Mouse (Mus musculus): ENCODE data around the gene Adam17. TPM values are rescaled to one million over a fixed set of nuclear protein-coding genes. Genes with fewer than 3 reads are reported as not detected.

Gene Adam17
- total and polyA plus RNA-seq, 3 experiments, result 20.4 to 43.1 (median 38.2) TPM

- ATAC-seq (ENCODE audit: extremely low read depth, insufficient number of reproducible peaks, low FRiP score, poor library complexity, severe bottlenecking) (no peak), DNase-seq (ENCODE audit: low spot score) (no peak)
- no peak for TF ChIP-seq GATA2 (IDR thresholded peaks at IDR 0.05; ENCODE audit: borderline replicate concordance, low read depth, low read length)
- no peak for TF ChIP-seq POLR2AphosphoS5 (IDR thresholded peaks at IDR 0.05; ENCODE audit: insufficient replicate concordance, low read depth, low read length)
- no peak for TF ChIP-seq CTCF (IDR thresholded peaks at IDR 0.05; ENCODE audit: low read depth, low read length)
- Histone ChIP-seq H3K4me1 (ENCODE audit: insufficient read depth, low read depth, low read length) (peaks cover 17% of the 10 kb centered on the region), H3K27me3 (ENCODE audit: insufficient read depth, low read length) (no peaks in the 10 kb centered on the region), H3K36me3 (replicated peaks) (peaks cover 95% of the 10 kb centered on the region), H3K4me3 (ENCODE audit: low read depth, low read length) (no peak overlapping the region), H3K9me3 (replicated peaks) (no peaks in the 10 kb centered on the region)
Measured at GRCm38 (mm10) chr12:21298856-21299255, 74.6 kb downstream of the Adam17 start.

GRCm38 (mm10) chr12:21289651-21290050, 83.8 kb downstream of the Adam17 start:
- no peak for DNase-seq (ENCODE audit: low spot score)
- no peak for TF ChIP-seq POLR2AphosphoS5 (IDR thresholded peaks at IDR 0.05; ENCODE audit: insufficient replicate concordance, low read depth, low read length)
- TF ChIP-seq GATA1 (IDR thresholded peaks at IDR 0.05; ENCODE audit: borderline replicate concordance, low read length), result no peak
- no peak for TF ChIP-seq GATA2 (IDR thresholded peaks at IDR 0.05; ENCODE audit: borderline replicate concordance, low read depth, low read length)
- no peak for TF ChIP-seq CTCF (IDR thresholded peaks at IDR 0.05; ENCODE audit: low read depth, low read length)
- no peak for TF ChIP-seq TAL1 (conservative IDR thresholded peaks at IDR 0.05; ENCODE audit: low read depth, low read length)
- Histone ChIP-seq H3K36me3 (replicated peaks) (peaks cover 73% of the 10 kb centered on the region), H3K4me3 (ENCODE audit: low read depth, low read length) (no peak overlapping the region), H3K27me3 (ENCODE audit: insufficient read depth, low read length) (no peaks in the 10 kb centered on the region), H3K9me3 (replicated peaks) (no peaks in the 10 kb centered on the region), H3K4me1 (ENCODE audit: insufficient read depth, low read depth, low read length) (peaks cover 38% of the 10 kb centered on the region)
- ATAC-seq (ENCODE audit: extremely low read depth, insufficient number of reproducible peaks, low FRiP score, poor library complexity, severe bottlenecking), result no peak

GRCm38 (mm10) chr12:21288716-21289395, 84.6 kb downstream of the Adam17 start:
- Histone ChIP-seq H3K36me3 (replicated peaks) (peaks cover 65% of the 10 kb centered on the region), H3K4me3 (ENCODE audit: low read depth, low read length) (no peak overlapping the region), H3K4me1 (ENCODE audit: insufficient read depth, low read depth, low read length) (peaks cover 40% of the 10 kb centered on the region), H3K9me3 (replicated peaks) (no peaks in the 10 kb centered on the region), H3K27me3 (ENCODE audit: insufficient read depth, low read length) (no peaks in the 10 kb centered on the region)
- ATAC-seq (ENCODE audit: extremely low read depth, insufficient number of reproducible peaks, low FRiP score, poor library complexity, severe bottlenecking), result no peak
- TF ChIP-seq CTCF (IDR thresholded peaks at IDR 0.05; ENCODE audit: low read depth, low read length) (no peak), GATA2 (IDR thresholded peaks at IDR 0.05; ENCODE audit: borderline replicate concordance, low read depth, low read length) (no peak), POLR2AphosphoS5 (IDR thresholded peaks at IDR 0.05; ENCODE audit: insufficient replicate concordance, low read depth, low read length) (no peak), GATA1 (IDR thresholded peaks at IDR 0.05; ENCODE audit: borderline replicate concordance, low read length) (no peak), TAL1 (conservative IDR thresholded peaks at IDR 0.05; ENCODE audit: low read depth, low read length) (no peak)
- DNase-seq (ENCODE audit: low spot score), result no peak

- Histone ChIP-seq H3K9me3 (replicated peaks) (no peaks in the 10 kb centered on the region), H3K27me3 (ENCODE audit: insufficient read depth, low read length) (no peaks in the 10 kb centered on the region), H3K4me1 (ENCODE audit: insufficient read depth, low read depth, low read length) (peaks cover 40% of the 10 kb centered on the region), H3K36me3 (replicated peaks) (peaks cover 56% of the 10 kb centered on the region), H3K4me3 (ENCODE audit: low read depth, low read length) (peak overlapping the region; percentile 90)
- TF ChIP-seq CTCF (IDR thresholded peaks at IDR 0.05; ENCODE audit: low read depth, low read length), result no peak
- no peak for TF ChIP-seq POLR2AphosphoS5 (IDR thresholded peaks at IDR 0.05; ENCODE audit: insufficient replicate concordance, low read depth, low read length)
- DNase-seq (ENCODE audit: low spot score), result peak; percentile 43
- ATAC-seq (ENCODE audit: extremely low read depth, insufficient number of reproducible peaks, low FRiP score, poor library complexity, severe bottlenecking), result peak; percentile 18; the same call in 1 of the 2 replicates
Measured at GRCm38 (mm10) chr12:21286712-21287650, 86.5 kb downstream of the Adam17 start.

- Histone ChIP-seq H3K27me3 (ENCODE audit: insufficient read depth, low read length) (no peaks in the 10 kb centered on the region), H3K4me3 (ENCODE audit: low read depth, low read length) (peak within 1 kb of the TSS; percentile 90), H3K4me1 (ENCODE audit: insufficient read depth, low read depth, low read length) (peaks cover 40% of the 10 kb centered on the region), H3K36me3 (replicated peaks) (peaks cover 49% of the 10 kb centered on the region), H3K9me3 (replicated peaks) (no peaks in the 10 kb centered on the region)
- ATAC-seq (ENCODE audit: extremely low read depth, insufficient number of reproducible peaks, low FRiP score, poor library complexity, severe bottlenecking) (peak; percentile 83), DNase-seq (ENCODE audit: low spot score) (peak; percentile 8)
- TF ChIP-seq GATA1 (IDR thresholded peaks at IDR 0.05; ENCODE audit: borderline replicate concordance, low read length) (no peak), POLR2AphosphoS5 (IDR thresholded peaks at IDR 0.05; ENCODE audit: insufficient replicate concordance, low read depth, low read length) (no peak), CTCF (IDR thresholded peaks at IDR 0.05; ENCODE audit: low read depth, low read length) (no peak), TAL1 (conservative IDR thresholded peaks at IDR 0.05; ENCODE audit: low read depth, low read length) (no peak), GATA2 (IDR thresholded peaks at IDR 0.05; ENCODE audit: borderline replicate concordance, low read depth, low read length) (no peak)
Measured at GRCm38 (mm10) chr12:21286243-21286622, 87.2 kb downstream of the Adam17 start, which contains the start of gene Itgb1bp1. Gene Itgb1bp1 (minus strand): TSS chr12:21286284.

- no peaks in the 10 kb centered on the region for H3K9me3 ChIP-seq (replicated peaks)
- peaks cover 46% of the 10 kb centered on the region for H3K36me3 ChIP-seq (replicated peaks)
- H3K4me1 ChIP-seq (ENCODE audit: insufficient read depth, low read depth, low read length), result peaks cover 40% of the 10 kb centered on the region
- H3K4me3 ChIP-seq (ENCODE audit: low read depth, low read length), result peak overlapping the region; percentile 90
- TF ChIP-seq TAL1 (conservative IDR thresholded peaks at IDR 0.05; ENCODE audit: low read depth, low read length) (no peak), GATA2 (IDR thresholded peaks at IDR 0.05; ENCODE audit: borderline replicate concordance, low read depth, low read length) (no peak), CTCF (IDR thresholded peaks at IDR 0.05; ENCODE audit: low read depth, low read length) (no peak), POLR2AphosphoS5 (IDR thresholded peaks at IDR 0.05; ENCODE audit: insufficient replicate concordance, low read depth, low read length) (no peak), GATA1 (IDR thresholded peaks at IDR 0.05; ENCODE audit: borderline replicate concordance, low read length) (no peak)
- ATAC-seq (ENCODE audit: extremely low read depth, insufficient number of reproducible peaks, low FRiP score, poor library complexity, severe bottlenecking) (peak; percentile 24), DNase-seq (ENCODE audit: low spot score) (peak; percentile 80)
- no peaks in the 10 kb centered on the region for H3K27me3 ChIP-seq (ENCODE audit: insufficient read depth, low read length)
Measured at GRCm38 (mm10) chr12:21285508-21286242, 87.8 kb downstream of the Adam17 start.
